ENCODE assay signal across 8 mouse cellular contexts in the genomic region with DNA sequence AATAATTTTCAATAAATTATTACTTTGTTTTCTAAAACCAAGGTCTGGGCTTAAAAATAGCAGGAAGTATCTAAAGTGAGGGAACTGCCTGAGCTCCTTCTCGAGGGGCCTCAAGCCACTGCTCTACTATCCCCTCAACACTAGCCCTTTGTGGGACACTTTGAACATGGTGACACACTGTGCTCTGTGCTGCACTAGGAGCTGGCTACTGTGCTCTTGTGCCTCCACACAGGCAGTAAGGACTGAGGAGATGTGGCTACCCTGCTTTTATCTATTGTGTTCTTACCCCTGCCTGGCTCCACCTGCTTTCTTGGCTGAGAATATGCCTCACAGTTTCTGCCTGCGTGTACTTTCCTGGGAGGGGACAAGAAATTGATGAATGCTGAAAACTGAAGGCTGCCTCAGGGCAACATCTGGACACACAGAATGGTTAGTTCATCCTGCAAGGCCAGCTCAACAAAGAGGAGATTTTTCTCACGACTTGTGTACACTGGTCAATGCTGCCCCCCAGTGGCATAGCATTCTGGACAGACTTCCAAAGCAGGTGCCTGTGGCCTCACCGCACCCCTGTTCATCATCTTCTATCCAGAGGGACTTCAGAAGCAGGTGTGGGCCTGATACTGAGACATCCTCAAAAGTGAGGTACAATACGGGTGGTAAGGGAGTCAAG.
DNase-seq lines count a peak whose midpoint lies in the region; ATAC-seq and TF ChIP-seq lines count a peak whose summit lies in the region.
"Had no signal": no experiment of that assay in that cellular context is flagged by ENCODE, and none has a peak within 500 bp of the region (broad histone marks: within the 10 kb centered on the region; RNA-seq: fewer than 3 reads in every experiment).

No protein-coding gene starts in this region.

- H3K27ac ChIP-seq in spleen, adult 2 months (ENCODE audit: insufficient read depth, low read length), result no peak overlapping the region
- H3K27ac ChIP-seq in embryonic facial prominence, embryonic 11.5 days (replicated peaks; ENCODE audit: low read depth, low read length), result no peak overlapping the region
- H3K27ac ChIP-seq in small intestine, adult 2 months (ENCODE audit: insufficient read depth, low read depth, low read length), result no peak overlapping the region

- no peak overlapping the region for H3K4me2 ChIP-seq in embryonic facial prominence, embryonic 11.5 days (ENCODE audit: low read depth, low read length)

- H3K9me3 ChIP-seq in embryonic facial prominence, embryonic 11.5 days (replicated peaks; ENCODE audit: control insufficient read depth, low read length), result no peaks in the 10 kb centered on the region

- 82% methylated on average over 5 of the region's 5 CpGs for WGBS in spleen, adult 2 months
- 43% methylated on average over 5 of the region's 5 CpGs for WGBS in embryonic facial prominence, embryonic 11.5 days
- 66% methylated on average over 5 of the region's 5 CpGs for WGBS in small intestine, adult 2 months

- TF ChIP-seq CTCF in spleen, adult 2 months (IDR thresholded peaks at IDR 0.05; ENCODE audit: extremely low read depth, insufficient read depth, insufficient read length, insufficient replicate concordance), result peak; percentile 12; the same call in 1 of the 2 replicates
- peak; percentile 30; the same call in 1 of the 2 replicates for TF ChIP-seq CTCF in small intestine, adult 2 months (IDR thresholded peaks at IDR 0.05; ENCODE audit: extremely low read depth, insufficient read length, insufficient replicate concordance, low read depth, low read length)

- H3K4me3 ChIP-seq in spleen, adult 2 months (ENCODE audit: extremely low read depth, insufficient read depth, insufficient read length), result no peak overlapping the region
- H3K4me3 ChIP-seq in embryonic facial prominence, embryonic 11.5 days (ENCODE audit: low read depth, low read length), result no peak overlapping the region
- H3K4me3 ChIP-seq in small intestine, adult 2 months (ENCODE audit: low read depth, low read length), result no peak overlapping the region
- H3K4me3 ChIP-seq: myocyte had no signal

- no peaks in the 10 kb centered on the region for H3K27me3 ChIP-seq in spleen, adult 2 months (ENCODE audit: control insufficient read depth, insufficient read depth, low read length)
- H3K27me3 ChIP-seq in embryonic facial prominence, embryonic 11.5 days (ENCODE audit: control insufficient read depth, insufficient read depth, low read length), result no peaks in the 10 kb centered on the region
- no peaks in the 10 kb centered on the region for H3K27me3 ChIP-seq in small intestine, adult 2 months (ENCODE audit: control insufficient read depth, insufficient read depth, low read length)

- no peaks in the 10 kb centered on the region for H3K4me1 ChIP-seq in spleen, adult 2 months (ENCODE audit: control insufficient read depth, insufficient read depth, insufficient read length)
- no peaks in the 10 kb centered on the region; the same call in 1 of the 2 replicates for H3K4me1 ChIP-seq in embryonic facial prominence, embryonic 11.5 days (ENCODE audit: control insufficient read depth, insufficient read depth, low read length)
- H3K4me1 ChIP-seq in small intestine, adult 2 months (ENCODE audit: control insufficient read depth, insufficient read depth, insufficient read length, low read length), result no peaks in the 10 kb centered on the region

- TF ChIP-seq POLR2A in spleen, adult 2 months (IDR thresholded peaks at IDR 0.05; ENCODE audit: low read depth, low read length), result no peak
- no peak for TF ChIP-seq POLR2A in small intestine, adult 2 months (IDR thresholded peaks at IDR 0.05; ENCODE audit: low read depth, low read length)

- DNase-seq in spleen, adult 2 months (ENCODE audit: low read depth in 1 of 2, low spot score in 2 of 2), result no peak
- no peak for DNase-seq in spleen, adult 12 weeks (ENCODE audit: low spot score)
- peak; percentile 73 for DNase-seq in adrenal gland, postnatal 14 days
- peak; percentile 85 for DNase-seq in embryonic facial prominence, embryonic 11.5 days (ENCODE audit: low spot score)
- peak; percentile 60 for DNase-seq in kidney, postnatal 14 days
- DNase-seq in lung, postnatal 10 days, result peak; percentile 54

- peaks cover 26% of the 10 kb centered on the region for H3K36me3 ChIP-seq in spleen, adult 2 months (ENCODE audit: control insufficient read depth, insufficient read depth, low read length)
- peaks cover 7% of the 10 kb centered on the region for H3K36me3 ChIP-seq in embryonic facial prominence, embryonic 11.5 days (replicated peaks; ENCODE audit: control insufficient read depth, insufficient read depth, low read depth, low read length)
- peaks cover 68% of the 10 kb centered on the region for H3K36me3 ChIP-seq in small intestine, adult 2 months (ENCODE audit: control insufficient read depth, insufficient read depth, low read length)

- ATAC-seq in embryonic facial prominence, embryonic 11.5 days (replicated peaks; ENCODE audit: insufficient number of reproducible peaks, low FRiP score, low TSS enrichment, low read depth), result no peak

- H3K9ac ChIP-seq in embryonic facial prominence, embryonic 11.5 days (replicated peaks; ENCODE audit: low read length), result no peak overlapping the region

Comparison
In these comparisons a context has a peak if more than half of its experiments do, and no peak if none do; other contexts are left out.
1. DNase-seq: peak in adrenal gland, postnatal 14 days (single experiment), embryonic facial prominence, embryonic 11.5 days (single experiment), kidney, postnatal 14 days (single experiment) and lung, postnatal 10 days (single experiment); none in spleen, adult 2 months (0 of 2) and spleen, adult 12 weeks (single experiment).